Mouse (Mus musculus) spleen, postnatal 10 days (tissue): ENCODE measurements around the gene Nf1.

Experiments
- DNase-seq, 2 experiments: peaks; one replicate each; pipeline ENCODE4 v3.0.0; 2021 to 2022; ENCODE audit warnings: low spot score in 2 of 2

Gene Nf1

GRCm38 (mm10) chr11:79460756-79461450 is 121.4 kb downstream of the Nf1 start:
- no peak for DNase-seq

- no peak for DNase-seq
Observed at GRCm38 (mm10) chr11:79468097-79468496, 128.6 kb downstream of the Nf1 start.

GRCm38 (mm10) chr11:79483392-79483791 is 143.9 kb downstream of the Nf1 start:
- DNase-seq, result no peak

GRCm38 (mm10) chr11:79483876-79484528 is 144.5 kb downstream of the Nf1 start:
- no peak for DNase-seq

GRCm38 (mm10) chr11:79484721-79485120 is 145.2 kb downstream of the Nf1 start:
- no peak for DNase-seq

- no peak for DNase-seq
Observed at GRCm38 (mm10) chr11:79494976-79495800, 155.7 kb downstream of the Nf1 start.

GRCm38 (mm10) chr11:79502917-79503316 is 163.4 kb downstream of the Nf1 start:
- no peak for DNase-seq

- no peak for DNase-seq
Observed at GRCm38 (mm10) chr11:79503845-79504244, 164.4 kb downstream of the Nf1 start, which contains the start of gene Omg. Omg (minus strand) TSS chr11:79504084.

- no peak for DNase-seq
Observed at GRCm38 (mm10) chr11:79504506-79504905, 165.0 kb downstream of the Nf1 start.

- DNase-seq, result no peak
Observed at GRCm38 (mm10) chr11:79511970-79512369, 172.5 kb downstream of the Nf1 start.

GRCm38 (mm10) chr11:79515331-79515730 is 175.8 kb downstream of the Nf1 start:
- DNase-seq, result no peak

GRCm38 (mm10) chr11:79515798-79516197 is 176.3 kb downstream of the Nf1 start:
- DNase-seq, result no peak

- DNase-seq, result no peak
Observed at GRCm38 (mm10) chr11:79519299-79519698, 179.8 kb downstream of the Nf1 start.

GRCm38 (mm10) chr11:79519878-79520291 is 180.4 kb downstream of the Nf1 start:
- no peak for DNase-seq

- DNase-seq, result no peak
Observed at GRCm38 (mm10) chr11:79520772-79521171, 181.3 kb downstream of the Nf1 start.

GRCm38 (mm10) chr11:79521930-79522329 is 182.4 kb downstream of the Nf1 start:
- DNase-seq, result no peak

GRCm38 (mm10) chr11:79522944-79523343 is 183.5 kb downstream of the Nf1 start:
- DNase-seq, result no peak

- DNase-seq, result peak; percentile 44 to 53
Observed at GRCm38 (mm10) chr11:79523560-79524309, 184.2 kb downstream of the Nf1 start, which contains the start of gene Evi2b. Evi2b (minus strand) TSS chr11:79523762.

GRCm38 (mm10) chr11:79524310-79524575 is 184.8 kb downstream of the Nf1 start:
- no peak for DNase-seq

- DNase-seq, result no peak
Observed at GRCm38 (mm10) chr11:79526549-79526948, 187.1 kb downstream of the Nf1 start.

- DNase-seq, result peak in 1 of 2 experiments; percentile 35
Observed at GRCm38 (mm10) chr11:79527015-79527738, 187.7 kb downstream of the Nf1 start.
